Mouse (Mus musculus): ENCODE results near the gene Metap2. TPM values are rescaled to one million over a fixed set of nuclear protein-coding genes. Genes with fewer than 3 reads are reported as not detected.

Metap2 gene
- total RNA-seq, 2 experiments from 2014 or later = 134 to 137 TPM

Other genes starting within 250 kb of the Metap2 start
- not detected for gene Usp44, start 65.5 kb downstream of the Metap2 start, total RNA-seq (2021)
- 10 to 100 TPM; 77.1 to 77.9 TPM for gene Vezt, start 138.7 kb upstream of the Metap2 start, total RNA-seq (2021)
- 10 to 100 TPM in 1 of 2 experiments, 1 to 10 TPM in 1; 9.7 to 10.7 TPM for gene Fgd6, start 138.9 kb upstream of the Metap2 start, total RNA-seq (2021)